Mouse (Mus musculus): ENCODE data around the gene Ipo4. TPM values are rescaled to one million over a fixed set of nuclear protein-coding genes. Genes with fewer than 3 reads are reported as not detected.

Gene Ipo4
- polyA plus RNA-seq, 1 experiment from 2014 or later, result 78.9 TPM

GRCm38 (mm10) chr14:55656935-55657334 is 21.2 kb upstream of the Ipo4 start:
- Histone ChIP-seq H3K9me3 (no peaks in the 10 kb centered on the region), H3K27ac (no peak overlapping the region), H3K4me2 (no peak overlapping the region), H3K9ac (replicated peaks) (no peak overlapping the region), H3K4me3 (replicated peaks) (no peak overlapping the region), H3K4me1 (replicated peaks) (0 out of 2 replicates have a peak, but pooled peaks cover 8% of the 10 kb centered on the region), H3K36me3 (peaks cover 33% of the 10 kb centered on the region), H3K27me3 (no peaks in the 10 kb centered on the region)
- no peak for ATAC-seq (ENCODE audit: insufficient number of reproducible peaks, insufficient read depth, low FRiP score, low TSS enrichment, low read depth)
- 88% methylated on average over 3 of the region's 3 CpGs for WGBS

GRCm38 (mm10) chr14:55651528-55651927 is 15.8 kb upstream of the Ipo4 start:
- no peak overlapping the region for H3K9ac ChIP-seq (replicated peaks)
- no peak overlapping the region for H3K4me3 ChIP-seq (replicated peaks)
- no peak overlapping the region for H3K27ac ChIP-seq
- ATAC-seq (ENCODE audit: insufficient number of reproducible peaks, insufficient read depth, low FRiP score, low TSS enrichment, low read depth), result no peak
- WGBS, result 88% methylated on average over 7 of the region's 7 CpGs
- no peaks in the 10 kb centered on the region for H3K27me3 ChIP-seq
- no peaks in the 10 kb centered on the region for H3K4me1 ChIP-seq (replicated peaks)
- peaks cover 9% of the 10 kb centered on the region for H3K36me3 ChIP-seq
- no peaks in the 10 kb centered on the region for H3K9me3 ChIP-seq
- H3K4me2 ChIP-seq, result no peak overlapping the region

- Histone ChIP-seq H3K4me2 (no peak within 1 kb of the TSS), H3K27me3 (no peaks in the 10 kb centered on the region), H3K9ac (replicated peaks) (no peak within 1 kb of the TSS), H3K9me3 (no peaks in the 10 kb centered on the region), H3K4me1 (replicated peaks) (peaks cover 8% of the 10 kb centered on the region), H3K4me3 (replicated peaks) (no peak within 1 kb of the TSS), H3K36me3 (peaks cover 17% of the 10 kb centered on the region), H3K27ac (no peak within 1 kb of the TSS)
- ATAC-seq (ENCODE audit: insufficient number of reproducible peaks, insufficient read depth, low FRiP score, low TSS enrichment, low read depth), result no peak
- WGBS, result 85% methylated on average over 2 of the region's 2 CpGs
Measured at GRCm38 (mm10) chr14:55649884-55650283, 14.1 kb upstream of the Ipo4 start, which contains the start of gene Tssk4. Gene Tssk4 (plus strand): TSS chr14:55650184.

- 33% methylated on average over 17 of the region's 17 CpGs for WGBS
- Histone ChIP-seq H3K4me1 (replicated peaks) (peaks cover 27% of the 10 kb centered on the region), H3K4me2 (peak overlapping the region; percentile 88), H3K9me3 (no peaks in the 10 kb centered on the region), H3K4me3 (replicated peaks) (peak overlapping the region; percentile 88), H3K36me3 (peaks cover 41% of the 10 kb centered on the region), H3K27me3 (no peaks in the 10 kb centered on the region), H3K9ac (replicated peaks) (peak overlapping the region; percentile 93), H3K27ac (0 out of 2 replicates have a peak overlapping the region, but pooled peaks have one; percentile 23)
- ATAC-seq (ENCODE audit: insufficient number of reproducible peaks, insufficient read depth, low FRiP score, low TSS enrichment, low read depth), result no peak
Measured at GRCm38 (mm10) chr14:55644261-55644888, 8.6 kb upstream of the Ipo4 start.

DNA sequence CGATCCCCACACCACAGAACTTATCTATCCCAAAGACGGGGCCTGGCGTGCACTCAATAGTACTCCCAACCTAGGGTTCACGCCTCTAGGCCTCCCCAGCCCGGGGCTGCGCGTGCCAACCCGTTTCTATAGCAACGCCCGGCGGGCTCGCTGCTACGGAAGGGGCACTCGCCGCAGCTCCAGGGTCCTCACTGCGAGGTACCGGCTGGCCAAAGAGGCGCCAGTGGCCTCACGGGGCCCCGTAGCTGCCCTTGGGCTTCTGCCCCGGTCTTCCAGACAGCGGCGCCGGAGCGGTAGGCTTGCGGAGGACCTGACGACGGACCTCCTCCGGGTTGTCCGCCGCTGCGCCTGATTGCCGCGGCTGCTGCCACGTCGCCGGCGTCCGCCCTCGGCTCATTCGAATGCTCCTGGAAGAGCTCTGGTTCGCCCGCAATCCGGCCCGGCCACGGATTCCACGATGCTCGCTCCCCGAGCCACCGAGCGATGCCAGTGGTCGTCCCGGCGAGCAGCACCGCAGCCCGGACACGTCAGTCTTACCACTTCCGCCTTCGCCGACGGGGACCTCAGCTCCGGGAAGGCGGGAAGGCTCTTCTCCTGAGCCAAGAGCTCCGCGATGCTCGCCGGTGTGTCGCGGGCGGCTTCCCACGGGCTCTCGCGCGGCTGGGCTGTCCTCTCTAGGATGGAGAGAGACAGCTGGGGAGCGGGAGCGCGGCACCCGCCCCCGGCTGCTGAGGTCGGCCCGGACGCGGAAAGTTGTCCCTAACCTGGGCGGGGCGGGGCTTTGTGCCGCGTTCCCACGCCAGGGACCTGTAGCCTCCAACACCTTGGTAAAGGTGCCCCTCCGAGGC is 7.5 kb upstream of the Ipo4 start, which contains the start of gene Tm9sf1:
TSS of gene Tm9sf1 (minus strand) at position 747 of the 848 bp plus-strand sequence.
- Histone ChIP-seq H3K36me3 (peaks cover 52% of the 10 kb centered on the region), H3K9ac (replicated peaks) (peak within 1 kb of the TSS; percentile 93)

DNA sequence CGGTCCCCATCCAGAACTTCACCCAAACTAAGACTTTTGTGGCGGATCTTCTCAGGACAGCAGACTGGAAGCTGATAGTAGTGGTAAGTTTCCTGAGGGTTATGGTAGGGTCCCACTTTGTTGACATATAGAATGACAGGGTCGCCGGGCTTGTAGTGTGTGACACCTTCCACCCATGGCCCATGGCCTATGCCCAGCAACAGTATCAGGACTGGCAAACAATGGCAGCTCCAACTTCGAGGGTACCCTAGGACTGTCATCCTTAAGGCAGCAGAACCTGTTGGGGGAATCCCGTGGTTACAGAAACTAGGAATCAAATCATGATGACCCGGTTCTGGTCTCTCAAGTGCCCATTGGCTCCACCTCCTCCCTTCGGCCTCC is 6.9 kb upstream of the Ipo4 start:
- WGBS, result 23% methylated on average over 8 of the region's 8 CpGs
- Histone ChIP-seq H3K27me3 (no peaks in the 10 kb centered on the region), H3K36me3 (peaks cover 58% of the 10 kb centered on the region), H3K4me1 (replicated peaks) (peaks cover 27% of the 10 kb centered on the region), H3K9me3 (no peaks in the 10 kb centered on the region), H3K9ac (replicated peaks) (peak overlapping the region; percentile 93), H3K27ac (peak overlapping the region; percentile 92), H3K4me2 (peak overlapping the region; percentile 88), H3K4me3 (replicated peaks) (peak overlapping the region; percentile 88)
- peak; percentile 22; the same call in 1 of the 2 replicates for ATAC-seq (ENCODE audit: insufficient number of reproducible peaks, insufficient read depth, low FRiP score, low TSS enrichment, low read depth)

More for the DNA sequence above, 7.5 kb upstream of the Ipo4 start, which contains the start of gene Tm9sf1:
- peak within 1 kb of the TSS; percentile 88 for H3K4me2 ChIP-seq
- H3K4me3 ChIP-seq (replicated peaks), result peak within 1 kb of the TSS; percentile 88
- no peaks in the 10 kb centered on the region for H3K27me3 ChIP-seq
- peak; percentile 72 for ATAC-seq (ENCODE audit: insufficient number of reproducible peaks, insufficient read depth, low FRiP score, low TSS enrichment, low read depth)
- under 1% methylated on average over 89 of the region's 89 CpGs for WGBS
- peaks cover 27% of the 10 kb centered on the region for H3K4me1 ChIP-seq (replicated peaks)
- no peaks in the 10 kb centered on the region for H3K9me3 ChIP-seq
- H3K27ac ChIP-seq, result peak within 1 kb of the TSS; percentile 92

DNA sequence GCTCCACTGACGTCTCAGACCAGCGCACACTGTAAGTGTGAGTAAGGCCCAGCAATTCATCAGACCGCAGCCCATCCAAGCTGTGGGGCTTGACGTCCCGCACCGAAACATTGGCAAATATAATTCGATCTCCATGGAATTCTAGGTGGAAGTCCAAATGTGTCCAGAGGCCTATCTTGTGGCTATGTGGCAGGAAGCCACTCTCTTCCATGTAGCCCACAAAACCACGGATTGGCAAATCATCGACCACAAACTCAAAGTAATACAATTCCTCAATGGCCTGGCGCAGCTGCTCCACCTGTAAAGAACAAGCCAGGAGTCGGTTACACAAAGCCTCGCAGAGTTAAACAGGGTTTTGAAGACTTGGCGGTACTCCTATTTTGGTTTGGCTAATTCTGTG is 5.5 kb upstream of the Ipo4 start:
- Histone ChIP-seq H3K4me1 (replicated peaks) (peaks cover 30% of the 10 kb centered on the region), H3K36me3 (peaks cover 61% of the 10 kb centered on the region), H3K27ac (no peak overlapping the region), H3K4me2 (no peak overlapping the region), H3K4me3 (replicated peaks) (no peak overlapping the region), H3K9me3 (no peaks in the 10 kb centered on the region), H3K9ac (replicated peaks) (no peak overlapping the region), H3K27me3 (no peaks in the 10 kb centered on the region)
- WGBS, result 95% methylated on average over 13 of the region's 13 CpGs
- ATAC-seq (ENCODE audit: insufficient number of reproducible peaks, insufficient read depth, low FRiP score, low TSS enrichment, low read depth), result no peak

DNA sequence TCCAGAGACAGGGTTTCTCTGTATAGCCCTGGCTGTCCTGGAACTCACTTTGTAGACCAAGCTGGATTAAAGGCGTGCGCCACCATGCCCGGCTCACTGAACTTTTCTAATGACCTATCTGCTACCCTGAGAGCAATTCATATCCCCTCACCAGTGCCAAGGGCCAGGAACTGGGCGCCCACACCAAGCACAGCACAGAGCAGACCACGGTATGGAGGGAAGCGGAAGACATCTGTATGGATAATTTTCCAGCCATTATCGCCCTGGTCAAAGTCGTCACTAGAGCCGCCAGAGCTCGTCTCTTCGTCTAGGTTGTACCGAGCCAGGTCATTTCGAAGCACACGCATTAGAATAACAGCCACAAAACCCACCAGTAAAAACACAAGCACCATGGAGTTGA is 5.1 kb upstream of the Ipo4 start:
- Histone ChIP-seq H3K4me2 (no peak overlapping the region), H3K9ac (replicated peaks) (no peak overlapping the region), H3K9me3 (no peaks in the 10 kb centered on the region), H3K4me1 (replicated peaks) (peaks cover 33% of the 10 kb centered on the region), H3K4me3 (replicated peaks) (no peak overlapping the region), H3K36me3 (peaks cover 60% of the 10 kb centered on the region), H3K27me3 (no peaks in the 10 kb centered on the region), H3K27ac (no peak overlapping the region)
- ATAC-seq (ENCODE audit: insufficient number of reproducible peaks, insufficient read depth, low FRiP score, low TSS enrichment, low read depth), result no peak
- WGBS, result 95% methylated on average over 14 of the region's 14 CpGs

GRCm38 (mm10) chr14:55637795-55638194 is 2.0 kb upstream of the Ipo4 start, which contains the start of gene Gm49378:
Gene Gm49378 (minus strand): TSS chr14:55637895.
- H3K9ac ChIP-seq (replicated peaks), result no peak within 1 kb of the TSS
- no peak within 1 kb of the TSS for H3K4me3 ChIP-seq (replicated peaks)
- H3K27me3 ChIP-seq, result no peaks in the 10 kb centered on the region
- H3K36me3 ChIP-seq, result peaks cover 75% of the 10 kb centered on the region
- WGBS, result 96% methylated on average over 9 of the region's 9 CpGs
- no peaks in the 10 kb centered on the region for H3K9me3 ChIP-seq
- H3K4me1 ChIP-seq (replicated peaks), result peaks cover 27% of the 10 kb centered on the region
- no peak within 1 kb of the TSS for H3K27ac ChIP-seq
- ATAC-seq (ENCODE audit: insufficient number of reproducible peaks, insufficient read depth, low FRiP score, low TSS enrichment, low read depth), result no peak
- no peak within 1 kb of the TSS for H3K4me2 ChIP-seq

GRCm38 (mm10) chr14:55634874-55635522 is 759 bp downstream of the Ipo4 start:
- peaks cover 85% of the 10 kb centered on the region for H3K36me3 ChIP-seq
- H3K27ac ChIP-seq, result peak overlapping the region; percentile 73
- H3K4me1 ChIP-seq (replicated peaks), result peaks cover 16% of the 10 kb centered on the region
- 4% methylated on average over 23 of the region's 23 CpGs for WGBS
- H3K9me3 ChIP-seq, result no peaks in the 10 kb centered on the region
- peak overlapping the region; percentile 67 for H3K4me3 ChIP-seq (replicated peaks)
- peak overlapping the region; percentile 81 for H3K4me2 ChIP-seq
- peak; percentile 80 for ATAC-seq (ENCODE audit: insufficient number of reproducible peaks, insufficient read depth, low FRiP score, low TSS enrichment, low read depth)
- peak overlapping the region; percentile 72 for H3K9ac ChIP-seq (replicated peaks)
- H3K27me3 ChIP-seq, result no peaks in the 10 kb centered on the region

GRCm38 (mm10) chr14:55629312-55629711 is 6.4 kb downstream of the Ipo4 start:
- 55% methylated on average over 5 of the region's 5 CpGs for WGBS
- no peak overlapping the region for H3K9ac ChIP-seq (replicated peaks)
- no peak overlapping the region for H3K27ac ChIP-seq
- no peak overlapping the region for H3K4me2 ChIP-seq
- ATAC-seq (ENCODE audit: insufficient number of reproducible peaks, insufficient read depth, low FRiP score, low TSS enrichment, low read depth), result no peak
- H3K27me3 ChIP-seq, result no peaks in the 10 kb centered on the region
- no peaks in the 10 kb centered on the region for H3K9me3 ChIP-seq
- H3K36me3 ChIP-seq, result peaks cover 100% of the 10 kb centered on the region
- no peak overlapping the region for H3K4me3 ChIP-seq (replicated peaks)
- H3K4me1 ChIP-seq (replicated peaks), result 0 out of 2 replicates have a peak, but pooled peaks cover 3% of the 10 kb centered on the region

All from limb, embryonic 12.5 days (tissue).